Mouse (Mus musculus) liver, embryonic 14.5 days (tissue): ENCODE results near the gene Ltbp1. TPM values are rescaled to one million over a fixed set of nuclear protein-coding genes. Genes with fewer than 3 reads are reported as not detected.

Experiments
- ATAC-seq: fragments of 200-750 bp; cut with Nextera tagmentation; 2 replicates; pipeline ENCODE4 v1.8.0; 2017; ENCODE audit warnings: moderate number of reproducible peaks, mild to moderate bottlenecking, moderate library complexity; ENCODE audit not compliant: insufficient read depth
- DNase-seq, 3 experiments: peaks; one replicate each; pipeline ENCODE4 v3.0.0-alpha.2; 2012 to 2013; ENCODE audit warnings: low read depth in 3 of 3, low spot score in 3 of 3
- H3K27ac ChIP-seq: fragments of 300-500 bp; sonication (generic); 2 replicates; pipeline ENCODE4 v1.5.1; 2014; ENCODE audit warnings: moderate library complexity, mild to moderate bottlenecking, control low read depth, inconsistent platforms
- H3K27me3 ChIP-seq: fragments of 300-500 bp; sonication (generic); 2 replicates; pipeline ENCODE4 v1.6.1; 2014; ENCODE audit warnings: mild to moderate bottlenecking, low read length, moderate library complexity; ENCODE audit not compliant: control insufficient read depth, insufficient read depth
- H3K36me3 ChIP-seq: fragments of 300-500 bp; sonication (generic); replicated peaks from 2 replicates; pipeline ENCODE4 v1.6.1; 2014; ENCODE audit warnings: low read depth; ENCODE audit not compliant: control insufficient read depth, insufficient read depth
- H3K4me1 ChIP-seq, 2 experiments: fragments of 200-500 bp in 1 of 2; fragments of 300-500 bp in 1 of 2; sonication (generic) in 1 of 2; replicated peaks; 2 replicates each; pipeline ENCODE4 v1.6.1; 2012 to 2014; ENCODE audit warnings: antibody characterized with exemption in 1 of 2, inconsistent platforms in 1 of 2, low read length in 1 of 2; ENCODE audit not compliant: control insufficient read depth in 2 of 2, insufficient read depth in 2 of 2
- H3K4me2 ChIP-seq: fragments of 300-500 bp; sonication (generic); 2 replicates; pipeline ENCODE4 v1.6.1; 2014; ENCODE audit warnings: low read depth, mild to moderate bottlenecking, control low read depth, moderate library complexity
- H3K4me3 ChIP-seq, 2 experiments: fragments of 200-500 bp in 1 of 2; fragments of 300-500 bp in 1 of 2; sonication (generic) in 1 of 2; 2 replicates each; pipeline ENCODE4 v1.5.1; 2012 to 2014; ENCODE audit warnings: low read depth in 2 of 2, low read length in 2 of 2, mild to moderate bottlenecking in 2 of 2, control low read depth in 1 of 2, inconsistent platforms in 1 of 2, moderate library complexity in 1 of 2; ENCODE audit not compliant: insufficient read depth in 1 of 2
- H3K9ac ChIP-seq: fragments of 300-500 bp; sonication (generic); replicated peaks from 2 replicates; pipeline ENCODE4 v1.6.1; 2014; ENCODE audit warnings: mild to moderate bottlenecking, control low read depth, moderate library complexity
- H3K9me3 ChIP-seq: fragments of 300-500 bp; sonication (generic); 2 replicates; pipeline ENCODE4 v1.6.1; 2016; ENCODE audit warnings: low read length, mixed read lengths; ENCODE audit not compliant: control insufficient read depth
- CTCF ChIP-seq: IDR thresholded peaks from 2 replicates; pipeline ENCODE4 v1.5.1; 2016; ENCODE audit warnings: antibody characterized with exemption, low read depth, control low read depth
- EP300 ChIP-seq: IDR thresholded peaks from 2 replicates; pipeline ENCODE4 v1.6.1; 2016; ENCODE audit warnings: antibody characterized with exemption, low read depth
- WGBS: fragments of 180-500 bp; shearing (Covaris S2); extraction: QIAGEN DNeasy Blood & Tissue Kit; methylation state at CpG from one replicate; pipeline ENCODE4 v1.1.7; 2014; ENCODE audit not compliant: insufficient replicate concordance; 5-methylcytosine and 5-hydroxymethylcytosine counted together
- polyA plus RNA-seq, 2 experiments: library from polyadenylated mRNA; depleted of rRNA in 1 of 2; stranded (reverse) in 1 of 2; unstranded in 1 of 2; fragments of >200 nt; fragmentation: Nextera tagmentation in 1 of 2; extraction: Ambion mirVana in 1 of 2; gene quantifications; 2 replicates each; pipeline versions ENCODE4 v1.2.1 to v1.2.3; 2012 to 2014

Ltbp1 gene
- polyA plus RNA-seq, 2 experiments = 1.9 to 2.2 TPM

DNA sequence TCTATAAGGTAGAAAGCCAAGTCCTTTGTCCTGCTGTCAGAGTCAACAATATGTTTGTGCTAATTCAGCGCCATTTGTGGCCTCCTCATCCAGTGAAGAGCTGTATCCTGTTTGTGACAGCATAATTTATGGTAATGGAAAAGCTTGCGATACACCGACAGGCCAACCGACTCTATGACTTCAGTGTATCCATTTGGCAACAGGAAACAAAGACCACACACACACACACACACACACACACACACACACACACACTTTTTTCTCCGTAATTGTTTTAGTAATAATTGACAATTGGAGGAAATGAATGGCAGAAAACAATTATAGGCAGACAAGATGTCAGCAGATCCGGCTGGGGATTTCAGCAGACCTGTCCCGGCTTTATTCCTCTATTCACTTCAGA is 435.3 kb downstream of the Ltbp1 start:
- Histone ChIP-seq H3K4me3 (no peak overlapping the region), H3K4me2 (no peak overlapping the region), H3K9ac (no peak overlapping the region), H3K27me3 (peaks cover 3% of the 10 kb centered on the region; the same call in 1 of the 2 replicates), H3K4me1 (peaks cover 0 to 2% of the 10 kb centered on the region in 2 experiments; a peak in 2 of 4 replicates), H3K36me3 (no peaks in the 10 kb centered on the region), H3K27ac (no peak overlapping the region), H3K9me3 (no peaks in the 10 kb centered on the region)
- TF ChIP-seq CTCF (no peak), EP300 (no peak)
- DNase-seq (no peak), ATAC-seq (no peak)
- 31% methylated on average over 7 of the region's 7 CpGs for whole genome bisulfite sequencing

DNA sequence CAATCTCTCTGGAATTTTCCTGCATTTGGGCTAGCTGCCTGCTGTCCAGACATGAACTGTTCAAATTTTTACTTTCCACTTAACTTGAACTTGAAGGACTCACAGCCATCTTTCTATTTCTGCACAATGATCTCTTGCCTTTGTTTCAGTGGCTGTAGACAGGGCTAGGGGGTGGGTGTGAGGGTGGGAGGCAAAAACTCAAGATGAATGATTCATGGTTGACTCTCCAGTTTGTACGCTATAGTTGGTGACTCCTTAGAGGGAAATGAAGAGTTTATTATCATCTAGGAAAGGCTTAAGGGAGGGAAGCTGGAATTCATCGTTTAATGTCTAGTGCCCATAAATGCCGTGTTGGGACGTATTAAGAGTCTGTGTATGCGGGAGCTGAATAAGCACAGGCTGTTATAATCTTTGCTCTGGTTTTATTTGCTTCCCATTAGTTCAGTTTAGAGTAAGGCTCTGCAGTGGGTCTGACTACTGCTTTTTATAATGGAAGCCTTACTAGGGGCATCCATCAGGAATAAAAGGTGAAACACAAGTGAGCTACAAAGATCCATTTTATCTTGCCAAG is 436.0 kb downstream of the Ltbp1 start:
- 61% methylated on average over 5 of the region's 5 CpGs for WGBS
- TF ChIP-seq CTCF (no peak), EP300 (no peak)

More for the DNA sequence above, 436.0 kb downstream of the Ltbp1 start:
- Histone ChIP-seq H3K9me3 (no peaks in the 10 kb centered on the region), H3K27ac (no peak overlapping the region), H3K4me2 (no peak overlapping the region), H3K9ac (no peak overlapping the region), H3K4me1 (no peaks in the 10 kb centered on the region; a peak in 1 of 4 replicates), H3K36me3 (no peaks in the 10 kb centered on the region), H3K4me3 (no peak overlapping the region), H3K27me3 (no peaks in the 10 kb centered on the region; the same call in 1 of the 2 replicates)
- no peak for DNase-seq
- ATAC-seq = no peak
